Mouse (Mus musculus): ENCODE results near the gene Grhl1.

DNA sequence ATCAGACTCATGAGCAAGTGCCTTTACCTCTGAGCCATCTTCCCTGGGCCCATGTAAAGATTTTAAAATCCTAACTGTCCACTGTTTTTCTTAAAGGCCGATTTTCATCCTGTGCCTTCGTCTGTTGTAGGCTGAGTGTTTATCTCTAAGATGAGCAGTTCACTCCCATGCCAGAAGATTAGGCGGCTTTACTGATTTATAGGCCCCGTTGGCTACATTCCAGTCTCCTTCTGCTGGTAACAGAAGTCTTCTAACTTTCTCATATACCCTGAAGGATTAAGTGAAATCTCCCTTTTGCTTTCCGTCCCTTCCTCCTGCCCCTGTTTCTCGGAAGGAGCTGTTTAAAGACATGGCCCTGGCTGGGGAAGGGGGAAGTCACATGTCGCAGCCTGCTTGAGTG, 2.8 kb downstream of the Grhl1 start:
- no peak for TF ChIP-seq CTCF (IDR thresholded peaks at IDR 0.05; ENCODE audit: extremely low read depth, insufficient read depth, low read length)
- TF ChIP-seq POLR2A (IDR thresholded peaks at IDR 0.05; ENCODE audit: extremely low read depth, insufficient read depth, low read length) = no peak
